Mouse (Mus musculus) lung, adult 2 months (tissue): ENCODE data around the gene Drd4.

Source experiments
- CTCF ChIP-seq: fragments of 200-500 bp; IDR thresholded peaks from 2 replicates; pipeline ENCODE4 v1.5.1; 2011; ENCODE audit warnings: mild to moderate bottlenecking, low read length, control low read depth; ENCODE audit not compliant: insufficient read depth
- POLR2A ChIP-seq: fragments of 200-500 bp; IDR thresholded peaks from 2 replicates; pipeline ENCODE4 v1.6.1; 2011; ENCODE audit warnings: low read depth, mild to moderate bottlenecking, control low read depth, low read length, borderline replicate concordance; ENCODE audit errors: extremely low read depth

DNA sequence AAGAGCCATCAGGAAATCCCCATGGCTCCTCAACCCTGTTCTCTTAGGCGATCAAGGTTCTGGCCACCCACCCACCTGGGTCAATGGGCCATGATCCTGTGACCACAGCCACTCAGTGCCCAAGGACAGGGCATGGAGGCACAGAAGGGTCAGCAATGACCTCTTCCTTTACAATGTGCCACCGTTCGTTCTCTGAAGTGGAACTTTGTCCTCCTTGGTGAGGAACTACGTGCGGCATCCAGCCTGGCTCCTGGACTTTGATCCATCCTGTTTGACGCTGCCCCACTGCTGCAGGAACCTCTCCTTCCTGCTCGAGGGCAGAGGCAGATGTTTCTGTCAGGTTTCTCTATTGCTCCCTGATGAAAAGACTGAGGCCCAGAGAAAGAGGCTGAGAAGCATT, 51.9 kb downstream of the Drd4 start:
- TF ChIP-seq CTCF (no peak), POLR2A (no peak)
